Mouse (Mus musculus): ENCODE measurements around the gene Hspb3. TPM values are rescaled to one million over a fixed set of nuclear protein-coding genes. Genes with fewer than 3 reads are reported as not detected.

The Hspb3 gene
- total RNA-seq, 2 experiments from 2014 or later, result 0.92 to 1.8 TPM

DNA sequence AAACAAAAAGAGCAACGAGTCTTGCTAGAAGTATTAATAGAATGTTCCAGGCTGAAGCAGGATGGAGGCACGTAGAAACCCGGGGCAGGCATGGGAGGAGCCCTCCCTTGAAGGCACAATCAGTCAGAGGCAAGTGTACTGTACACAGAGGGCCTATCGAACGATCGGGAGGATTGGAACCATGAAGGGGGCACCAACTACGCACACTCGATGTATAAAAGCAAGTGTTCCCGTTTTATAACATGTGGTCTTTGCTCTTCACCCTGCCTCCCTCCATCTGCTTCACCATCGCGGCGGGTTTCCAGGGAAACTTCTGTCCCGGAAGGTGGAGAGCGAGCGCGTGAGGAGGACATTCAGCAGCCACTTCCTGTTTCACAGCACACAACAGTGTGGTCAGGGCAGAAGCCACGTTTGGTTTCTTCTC is 27.7 kb downstream of the Hspb3 start:
- DNase-seq (ENCODE audit: low spot score in 2 of 2), result no peak

DNA sequence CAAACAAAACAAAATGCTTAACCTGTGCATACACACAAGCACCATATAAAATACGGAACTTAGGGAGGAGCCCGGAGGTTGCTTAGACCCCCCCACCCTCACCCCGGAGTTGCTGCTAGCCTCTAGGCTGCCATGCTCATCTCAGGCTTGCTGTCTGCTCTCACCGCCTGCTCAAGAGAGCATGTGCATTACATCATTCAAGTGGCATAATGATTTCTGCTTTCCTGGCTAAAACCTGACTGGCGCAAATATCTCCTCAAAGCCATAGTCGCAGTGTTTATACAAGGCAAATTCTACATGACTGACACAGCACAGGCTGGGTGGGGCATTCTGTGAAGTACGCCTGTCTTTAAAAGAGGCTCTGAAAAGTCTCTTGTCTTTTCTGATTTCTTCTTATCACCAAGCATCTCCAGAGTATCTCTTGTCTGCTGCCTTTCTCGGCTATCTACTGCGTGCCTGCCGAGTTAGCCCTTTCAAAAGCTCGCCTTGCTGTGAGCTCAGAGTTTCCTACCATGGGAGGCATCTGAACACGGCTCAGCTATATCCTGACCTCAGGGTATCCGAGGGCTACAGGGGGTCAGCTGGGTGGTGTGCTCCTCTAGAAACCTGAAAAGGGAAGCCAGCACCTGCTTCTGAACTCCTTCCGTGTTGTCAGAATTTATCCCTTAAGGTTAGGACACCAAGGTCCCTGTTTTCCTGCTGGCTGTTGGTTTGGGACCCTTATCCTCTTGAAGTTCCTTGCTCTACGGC is 28.6 kb downstream of the Hspb3 start:
- DNase-seq (ENCODE audit: low spot score in 2 of 2), result no peak

DNA sequence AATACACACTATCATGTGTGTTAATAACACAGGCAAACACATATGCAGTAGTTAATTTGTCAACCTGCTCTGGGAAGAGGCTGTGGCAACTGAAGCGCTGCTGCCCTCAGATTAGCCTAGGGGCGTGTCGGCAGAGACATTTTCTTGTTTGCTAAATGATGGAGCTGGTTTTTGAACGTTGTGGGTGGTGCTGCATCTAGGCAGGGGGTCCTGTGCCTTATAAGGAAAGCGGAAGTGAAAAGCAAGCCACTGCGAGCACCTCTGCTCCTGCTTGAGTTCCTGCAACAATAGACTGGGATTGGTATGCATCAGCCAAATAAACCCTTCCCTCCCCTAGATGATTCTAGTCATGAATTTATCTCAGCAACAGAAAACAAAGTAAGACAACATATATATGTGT is 31.0 kb downstream of the Hspb3 start:
- no peak for DNase-seq (ENCODE audit: low spot score in 2 of 2)

DNA sequence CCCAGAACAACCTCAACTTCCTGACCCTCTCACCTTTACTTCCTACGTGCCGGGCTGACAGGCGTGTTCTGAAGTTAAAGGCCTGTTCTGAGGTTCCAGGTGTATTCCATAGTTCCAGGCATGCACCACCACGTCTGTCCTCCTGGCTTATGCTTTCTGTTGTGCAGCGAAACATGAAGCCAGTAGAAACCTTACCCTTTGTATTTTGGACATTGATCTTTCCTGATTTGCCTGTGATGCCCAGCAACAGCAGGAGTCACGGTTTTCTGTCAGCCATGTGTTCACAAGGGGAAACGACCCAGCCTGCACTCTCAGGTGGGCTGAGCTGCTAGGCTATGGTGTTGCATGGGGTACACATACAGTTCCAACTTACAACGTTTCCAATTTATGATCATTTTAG is 35.9 kb downstream of the Hspb3 start:
- DNase-seq (ENCODE audit: low spot score in 2 of 2), result no peak

DNA sequence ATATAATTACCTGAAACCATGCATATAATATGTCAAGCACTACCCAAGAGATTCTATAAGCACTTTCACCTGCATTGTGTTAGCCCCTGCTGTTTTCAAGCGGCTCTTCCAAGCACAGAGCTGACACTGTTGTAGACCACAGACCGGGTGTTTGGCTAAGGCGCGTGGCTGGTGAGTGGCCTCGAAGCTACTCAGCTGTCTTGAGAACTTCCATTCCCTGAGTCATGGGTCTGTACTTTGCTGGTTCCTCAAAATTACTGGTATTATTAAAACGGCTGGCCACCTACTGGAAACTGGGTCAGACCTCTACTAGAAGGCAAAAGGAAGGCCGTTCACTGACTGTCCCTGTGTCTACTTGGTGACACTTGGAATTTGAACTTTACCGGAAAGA is 40.6 kb downstream of the Hspb3 start:
- DNase-seq (ENCODE audit: low spot score in 2 of 2), result no peak

DNA sequence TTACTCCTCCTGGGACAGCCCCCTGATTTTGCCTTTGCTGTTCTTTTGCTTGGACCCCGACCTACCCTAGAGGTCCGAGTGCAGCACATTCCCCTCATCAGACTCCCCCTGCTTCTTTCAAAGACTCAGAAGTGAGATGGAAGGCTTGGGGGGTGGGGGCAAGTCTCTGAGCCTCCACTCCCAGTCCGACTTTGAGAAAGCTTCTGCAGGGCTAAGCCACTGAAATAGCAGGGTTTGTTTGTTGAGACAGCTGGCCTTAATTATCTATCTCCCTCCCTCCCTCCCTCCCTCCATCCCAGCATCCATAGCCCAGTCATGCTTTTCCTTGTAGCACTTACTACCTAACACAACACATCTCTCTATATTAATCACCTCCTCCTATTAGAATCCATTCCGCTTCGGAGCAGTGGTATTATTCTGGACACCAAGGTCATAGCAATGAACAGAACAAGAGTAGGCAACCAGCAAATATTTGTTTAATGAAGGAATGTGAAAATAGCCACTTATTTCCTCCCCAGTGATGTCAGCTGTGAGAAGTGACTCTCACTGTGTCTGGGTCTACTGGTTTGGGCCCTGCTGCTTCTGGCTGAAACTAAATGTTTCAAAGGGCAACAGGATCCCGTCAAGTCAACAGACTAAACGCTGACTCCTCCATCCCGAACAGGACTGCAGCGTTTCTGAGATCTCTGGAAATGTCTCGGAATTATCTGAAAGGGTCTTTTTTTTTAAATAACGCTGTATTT is 41.2 kb downstream of the Hspb3 start:
- no peak for DNase-seq (ENCODE audit: low spot score in 2 of 2)

DNA sequence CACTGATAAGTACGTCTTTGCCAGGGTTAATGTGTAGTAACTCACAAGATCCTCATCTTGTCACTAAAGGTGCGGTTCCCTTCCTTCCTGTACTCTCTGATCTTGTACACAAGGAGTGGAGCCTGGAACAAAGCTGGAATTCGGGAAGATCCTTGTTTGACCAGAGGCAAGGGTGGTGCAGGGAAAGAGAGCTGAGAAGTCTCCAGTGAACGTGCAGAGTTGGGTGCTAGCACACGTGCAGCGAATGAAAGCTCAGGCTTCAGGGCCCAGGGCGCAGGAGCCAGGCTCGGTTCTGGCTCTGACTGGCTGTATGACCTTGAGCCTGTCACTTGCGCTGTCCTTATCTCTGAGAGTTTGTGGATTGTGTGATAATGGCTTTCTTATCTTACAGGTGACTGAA is 44.5 kb downstream of the Hspb3 start:
- no peak for DNase-seq (ENCODE audit: low spot score in 2 of 2)

DNA sequence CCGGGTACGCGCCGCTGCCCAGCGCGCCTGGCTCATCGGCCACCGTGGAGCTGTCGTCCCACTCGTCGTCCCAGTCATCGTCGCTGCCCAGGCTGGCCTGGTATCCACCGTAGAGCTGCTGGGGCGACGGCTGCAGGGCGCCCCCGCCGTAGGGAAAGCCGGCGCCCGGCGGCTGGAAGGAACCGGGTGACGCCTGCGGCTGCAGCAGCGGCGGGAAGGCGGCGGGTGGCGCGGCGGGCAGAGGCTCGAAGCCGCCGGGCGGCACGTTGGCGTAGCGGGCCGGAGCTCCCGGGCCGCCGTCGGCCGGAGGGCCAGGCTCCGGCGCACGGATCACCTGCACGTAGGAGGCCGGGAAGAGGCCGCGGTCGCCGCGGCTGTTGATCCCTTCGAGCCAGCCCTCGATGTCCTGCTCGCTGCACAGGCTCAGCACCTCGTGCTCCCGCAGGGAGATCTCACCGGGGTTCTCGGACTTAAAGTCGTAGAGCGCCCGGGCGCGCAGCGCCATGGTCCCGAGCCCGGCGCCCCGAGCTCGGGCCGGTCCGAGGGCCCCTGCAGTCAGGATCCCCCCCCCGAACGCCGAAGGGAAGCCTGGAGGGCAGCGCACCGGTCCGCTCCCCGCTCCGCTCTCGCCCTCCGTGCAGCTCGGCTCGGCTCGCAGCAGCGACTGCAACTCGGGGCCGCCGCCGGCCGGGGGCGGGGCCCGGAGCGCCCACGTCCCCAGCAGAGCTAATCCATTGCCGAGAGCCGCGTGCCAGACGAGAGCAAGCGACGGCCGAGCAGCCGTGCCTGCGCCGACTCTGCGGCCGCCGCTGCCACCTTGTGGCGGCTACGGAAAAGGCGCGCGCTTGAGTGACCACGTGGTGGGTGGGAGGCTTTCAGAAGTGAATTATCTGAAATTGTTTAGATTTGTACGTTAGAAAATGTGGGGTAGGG is 45.3 kb downstream of the Hspb3 start, which contains the start of gene Snx18:
TSS of gene Snx18 (minus strand) at position 674 of the 933 bp plus-strand sequence.
- DNase-seq (ENCODE audit: low spot score in 2 of 2), result peak; percentile 78 to 82

DNA sequence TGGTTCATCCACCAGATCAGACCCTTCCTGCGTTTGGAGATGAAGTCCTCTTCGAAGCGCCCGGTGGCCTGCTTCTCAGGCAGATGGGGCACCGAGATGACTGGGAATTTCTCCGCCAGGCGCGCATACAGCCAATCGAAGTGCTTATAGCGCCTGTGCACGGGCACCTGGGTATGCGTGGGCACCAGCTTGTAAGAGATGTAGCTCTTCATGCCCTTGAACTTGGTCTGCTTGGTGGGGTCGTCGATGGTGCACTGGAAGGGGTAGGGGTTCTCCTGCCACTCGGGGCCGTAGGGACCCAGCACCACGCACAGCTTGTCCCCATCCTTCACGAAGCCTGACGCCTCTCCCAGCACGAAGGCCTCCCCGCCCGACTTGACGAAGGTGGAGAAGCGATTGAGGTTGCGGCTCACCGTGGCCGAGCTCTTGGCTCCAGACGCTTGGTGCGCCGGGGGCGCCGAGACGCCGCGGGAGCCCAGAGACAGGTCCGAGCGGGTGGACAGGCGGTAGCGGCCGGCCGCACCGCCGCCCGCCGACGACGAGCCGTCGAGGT is 46.1 kb downstream of the Hspb3 start:
- no peak for DNase-seq (ENCODE audit: low spot score in 2 of 2)

DNA sequence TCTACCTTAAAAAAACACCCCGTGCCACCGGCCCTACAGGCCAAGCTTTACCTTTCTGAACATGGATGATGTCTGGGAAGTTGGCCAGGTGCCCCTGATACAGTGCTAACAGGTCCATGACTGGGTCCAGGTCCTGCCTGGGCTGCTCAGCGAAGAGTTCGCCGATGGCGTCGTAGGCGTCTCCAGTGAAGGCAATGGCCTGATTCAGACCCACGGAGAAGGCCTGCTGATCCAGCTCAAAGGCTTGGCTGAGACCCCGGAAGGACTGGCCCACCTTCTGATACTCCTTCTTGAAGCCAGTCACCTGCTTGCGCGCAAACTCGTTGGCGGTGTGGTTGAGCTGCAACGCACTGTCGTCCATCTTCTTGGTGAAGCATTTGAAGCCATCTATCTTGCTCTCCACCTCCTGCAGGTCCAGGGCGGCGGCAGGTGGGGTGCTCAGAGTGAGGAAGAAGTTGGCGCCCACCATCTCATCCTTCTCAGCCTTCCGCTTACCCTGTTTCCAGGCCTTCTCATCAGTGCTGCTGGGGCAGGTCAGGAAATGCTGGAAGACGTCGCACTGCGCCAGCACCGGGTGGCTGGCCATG is 46.6 kb downstream of the Hspb3 start:
- DNase-seq (ENCODE audit: low spot score in 2 of 2), result no peak

DNA sequence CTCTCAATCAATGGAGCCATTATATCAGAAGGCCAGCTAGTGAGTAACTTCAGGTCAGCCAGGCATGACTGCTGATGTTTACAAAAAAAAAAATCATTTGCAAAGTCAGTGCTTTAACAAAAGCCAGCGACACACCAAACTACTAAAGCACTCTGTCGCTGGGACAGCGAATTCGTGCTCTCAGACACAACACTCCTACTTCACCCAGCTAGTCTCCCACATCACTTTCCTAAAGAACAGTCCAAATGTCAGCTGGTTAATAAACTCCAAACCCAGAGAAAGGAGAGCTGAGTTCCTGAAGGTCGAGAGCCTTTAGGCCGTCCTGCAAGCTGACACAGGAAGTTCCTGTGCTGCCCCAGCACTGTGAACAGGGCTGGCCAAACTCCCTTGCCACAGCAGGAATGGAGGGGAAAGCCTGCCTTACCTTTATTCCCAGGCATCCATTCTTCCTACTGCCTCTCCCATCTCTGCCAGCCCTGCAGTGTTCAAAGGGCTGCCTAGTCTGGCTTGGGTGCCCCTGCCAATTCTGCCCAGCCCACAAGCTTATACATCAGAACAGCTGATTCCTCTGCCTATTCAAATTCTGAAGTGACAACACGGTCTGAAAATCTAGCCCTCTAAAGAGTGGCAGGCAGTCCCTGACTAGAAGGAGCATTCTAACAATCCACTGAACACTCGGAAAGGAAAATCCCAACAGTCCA is 47.4 kb downstream of the Hspb3 start:
- no peak for DNase-seq (ENCODE audit: low spot score in 2 of 2)

DNA sequence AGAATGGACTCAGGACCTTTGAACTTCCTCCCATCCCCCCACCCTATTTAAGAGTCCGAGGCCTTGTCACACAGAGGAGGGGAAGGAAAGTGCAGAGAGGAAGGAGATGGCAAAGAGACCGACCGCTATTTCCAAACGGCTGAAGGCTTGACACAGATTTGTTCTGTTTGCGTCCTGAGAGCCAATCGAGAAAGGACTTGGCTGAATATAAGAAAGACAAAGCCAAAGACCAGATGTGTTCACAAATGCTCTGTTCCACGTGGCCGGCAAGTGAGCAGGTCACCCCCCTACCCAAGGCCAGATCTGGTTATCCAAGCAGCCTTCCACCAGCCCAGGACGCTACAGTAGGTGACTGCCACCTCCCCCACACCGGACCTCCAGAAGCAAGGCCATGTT is 47.9 kb downstream of the Hspb3 start:
- no peak for DNase-seq (ENCODE audit: low spot score in 2 of 2)

DNA sequence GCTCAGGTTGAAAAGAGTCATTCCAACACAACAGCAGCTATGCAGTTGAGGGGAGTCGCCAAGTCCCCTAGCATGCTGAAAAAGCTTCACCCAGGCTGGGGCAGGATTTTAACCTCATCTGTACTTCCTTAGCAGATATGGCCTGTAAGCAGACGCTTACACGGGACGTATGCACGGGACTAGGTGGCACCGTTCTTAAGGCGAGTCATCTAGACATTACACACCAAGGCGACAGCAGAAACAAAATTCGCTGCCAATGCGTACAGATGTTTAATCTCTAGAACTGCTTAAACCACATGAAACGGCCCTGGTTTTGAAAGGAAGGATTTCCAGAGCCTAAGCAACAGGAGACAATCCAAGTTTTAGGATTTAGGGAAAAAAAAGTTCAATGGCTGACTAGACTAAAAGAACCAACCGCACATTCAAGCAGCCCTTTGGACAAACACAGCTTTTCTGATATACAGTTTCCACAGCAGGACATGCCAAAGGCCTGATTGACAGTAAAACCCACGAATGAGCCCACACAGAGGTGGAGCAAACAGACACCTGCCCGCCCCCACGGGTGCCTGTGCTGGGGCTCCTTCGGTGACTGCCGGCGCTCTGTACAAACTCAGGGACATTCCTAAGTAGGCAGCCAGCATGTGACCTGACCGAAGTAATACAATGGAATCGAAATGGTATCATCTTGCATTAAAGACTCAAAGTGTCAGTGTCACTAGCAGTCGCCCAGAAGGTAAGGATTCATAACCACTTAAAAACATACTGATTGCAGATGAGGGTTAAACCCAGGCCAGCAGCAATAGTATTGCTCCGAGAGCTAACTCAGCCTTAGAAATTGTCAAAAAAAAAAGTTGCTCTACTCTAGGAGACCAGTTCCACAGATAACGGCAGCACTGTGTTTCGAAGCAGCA is 48.6 kb downstream of the Hspb3 start:
- DNase-seq (ENCODE audit: low spot score in 2 of 2), result peak in 1 of 2 experiments; percentile 61

DNA sequence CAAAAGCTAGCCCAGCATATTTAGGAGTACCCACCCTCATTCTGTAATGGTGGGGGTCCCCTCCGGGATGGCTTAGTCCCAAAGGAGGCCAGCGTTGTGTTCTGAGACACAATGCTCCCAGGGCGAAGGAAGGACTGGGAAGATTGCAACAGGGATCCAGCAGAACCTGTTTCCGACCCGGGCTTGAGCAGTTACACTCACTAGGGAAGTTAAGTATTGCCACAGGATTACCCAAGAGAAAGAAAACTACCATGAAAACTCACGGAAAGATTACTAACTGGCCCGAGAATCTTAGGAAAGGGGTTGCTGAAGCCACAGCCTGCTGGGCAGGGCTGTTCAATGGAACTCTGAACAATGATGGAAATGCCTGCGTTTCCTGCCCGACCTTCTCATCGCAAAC is 49.6 kb downstream of the Hspb3 start:
- DNase-seq (ENCODE audit: low spot score in 2 of 2), result no peak

DNA sequence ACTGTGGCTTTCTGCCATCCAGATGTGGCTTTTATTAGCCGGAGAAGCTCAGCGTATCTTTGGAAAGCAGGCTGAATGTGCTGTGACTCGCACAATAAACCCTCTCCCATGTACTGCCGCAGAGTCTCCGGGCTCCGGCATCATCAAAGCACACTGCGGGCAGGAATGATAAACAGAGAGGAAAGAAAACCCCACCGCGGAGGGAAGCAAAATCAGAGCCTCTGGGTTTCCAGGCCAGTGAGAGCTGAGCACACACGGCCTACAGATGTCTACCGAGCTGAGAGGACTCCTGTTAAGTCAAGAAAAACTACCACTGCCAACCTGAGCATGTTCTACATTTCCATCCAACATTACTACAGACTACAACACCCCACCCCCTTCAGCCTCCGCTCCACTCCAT is 50.1 kb downstream of the Hspb3 start:
- DNase-seq (ENCODE audit: low spot score in 2 of 2), result no peak

All from adrenal gland, postnatal 4 days (tissue).